Mouse (Mus musculus): ENCODE results near the gene Atp10a. TPM values are rescaled to one million over a fixed set of nuclear protein-coding genes. Genes with fewer than 3 reads are reported as not detected.

The Atp10a gene
- polyA plus RNA-seq, 1 experiment from 2014 or later: 2.2 TPM

- no peaks in the 10 kb centered on the region for H3K9me3 ChIP-seq
- no peaks in the 10 kb centered on the region for H3K36me3 ChIP-seq (replicated peaks)
- no peak for DNase-seq (ENCODE audit: low spot score)
- WGBS: 90% methylated on average over 6 of the region's 6 CpGs
- no peak overlapping the region for H3K27ac ChIP-seq (replicated peaks)
- H3K27me3 ChIP-seq (replicated peaks; ENCODE audit: low read depth, poor library complexity, severe bottlenecking): no peaks in the 10 kb centered on the region
- H3K4me3 ChIP-seq: no peak overlapping the region
- peaks cover 6% of the 10 kb centered on the region; the same call in 1 of the 2 replicates for H3K4me1 ChIP-seq
Measured at GRCm38 (mm10) chr7:58749904-58750612, 94.1 kb downstream of the Atp10a start.

GRCm38 (mm10) chr7:58752041-58752440 is 96.1 kb downstream of the Atp10a start:
- no peak overlapping the region; the same call in 1 of the 2 replicates for H3K27ac ChIP-seq (replicated peaks)
- H3K36me3 ChIP-seq (replicated peaks): no peaks in the 10 kb centered on the region
- 75% methylated on average over 5 of the region's 5 CpGs for WGBS
- H3K4me1 ChIP-seq: peaks cover 6% of the 10 kb centered on the region; the same call in 1 of the 2 replicates
- no peaks in the 10 kb centered on the region for H3K27me3 ChIP-seq (replicated peaks; ENCODE audit: low read depth, poor library complexity, severe bottlenecking)
- H3K4me3 ChIP-seq: no peak overlapping the region
- H3K9me3 ChIP-seq: no peaks in the 10 kb centered on the region
- DNase-seq (ENCODE audit: low spot score): no peak

DNA sequence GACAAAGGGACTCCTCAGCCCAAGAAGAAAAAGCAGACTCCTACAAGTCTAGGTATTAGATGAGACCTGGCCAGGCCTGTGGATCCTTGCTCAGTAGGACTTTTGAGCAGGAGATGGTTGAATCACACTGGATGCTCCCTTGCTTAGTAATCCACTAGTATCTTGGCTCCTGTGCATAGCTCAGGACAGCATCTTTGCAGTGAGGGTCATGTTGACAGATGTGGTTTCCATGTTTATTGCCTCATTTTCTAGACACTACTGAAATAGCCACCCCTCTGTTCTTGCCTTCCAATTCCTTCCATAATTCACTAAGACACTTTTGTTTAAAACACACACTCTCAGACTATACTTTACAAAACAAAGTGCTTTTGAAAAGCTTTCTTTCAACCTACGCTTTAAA is 98.1 kb downstream of the Atp10a start:
- no peak for DNase-seq (ENCODE audit: low spot score)
- Histone ChIP-seq H3K4me1 (peaks cover 6% of the 10 kb centered on the region; the same call in 1 of the 2 replicates), H3K4me3 (no peak overlapping the region), H3K27me3 (replicated peaks; ENCODE audit: low read depth, poor library complexity, severe bottlenecking) (no peaks in the 10 kb centered on the region), H3K9me3 (no peaks in the 10 kb centered on the region), H3K27ac (replicated peaks) (no peak overlapping the region), H3K36me3 (replicated peaks) (no peaks in the 10 kb centered on the region)
- 88% methylated on average over 1 of the region's 1 CpGs for WGBS

GRCm38 (mm10) chr7:58754536-58754935 is 98.6 kb downstream of the Atp10a start:
- Histone ChIP-seq H3K27me3 (replicated peaks; ENCODE audit: low read depth, poor library complexity, severe bottlenecking) (no peaks in the 10 kb centered on the region), H3K27ac (replicated peaks) (no peak overlapping the region), H3K9me3 (no peaks in the 10 kb centered on the region), H3K4me1 (peaks cover 6% of the 10 kb centered on the region; the same call in 1 of the 2 replicates), H3K4me3 (no peak overlapping the region), H3K36me3 (replicated peaks) (no peaks in the 10 kb centered on the region)
- WGBS: 86% methylated on average over 4 of the region's 4 CpGs
- DNase-seq (ENCODE audit: low spot score): no peak

DNA sequence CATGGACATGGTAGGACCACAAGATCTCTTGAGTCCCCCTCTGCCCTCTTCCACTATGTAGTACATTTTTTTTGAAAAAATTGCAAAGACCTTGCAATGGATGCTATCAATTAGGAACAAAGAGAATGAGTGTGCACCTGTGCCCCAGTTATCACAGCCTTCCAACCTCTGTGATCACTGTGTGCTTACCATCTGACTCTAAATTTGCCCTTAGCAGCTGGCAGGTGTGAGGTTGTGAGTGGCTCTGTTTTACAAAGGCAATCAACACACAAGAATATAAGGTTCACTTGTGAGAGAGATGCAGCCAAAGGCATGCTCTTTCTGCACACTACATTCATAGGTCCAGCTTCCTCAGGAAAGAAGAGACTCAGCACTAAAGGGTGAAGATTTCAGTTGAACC is 99.1 kb downstream of the Atp10a start:
- H3K27ac ChIP-seq (replicated peaks): no peak overlapping the region
- H3K27me3 ChIP-seq (replicated peaks; ENCODE audit: low read depth, poor library complexity, severe bottlenecking): no peaks in the 10 kb centered on the region
- H3K4me3 ChIP-seq: no peak overlapping the region
- DNase-seq (ENCODE audit: low spot score): no peak
- no peaks in the 10 kb centered on the region for H3K9me3 ChIP-seq
- no peaks in the 10 kb centered on the region for H3K36me3 ChIP-seq (replicated peaks)
- H3K4me1 ChIP-seq: peaks cover 6% of the 10 kb centered on the region; the same call in 1 of the 2 replicates

DNA sequence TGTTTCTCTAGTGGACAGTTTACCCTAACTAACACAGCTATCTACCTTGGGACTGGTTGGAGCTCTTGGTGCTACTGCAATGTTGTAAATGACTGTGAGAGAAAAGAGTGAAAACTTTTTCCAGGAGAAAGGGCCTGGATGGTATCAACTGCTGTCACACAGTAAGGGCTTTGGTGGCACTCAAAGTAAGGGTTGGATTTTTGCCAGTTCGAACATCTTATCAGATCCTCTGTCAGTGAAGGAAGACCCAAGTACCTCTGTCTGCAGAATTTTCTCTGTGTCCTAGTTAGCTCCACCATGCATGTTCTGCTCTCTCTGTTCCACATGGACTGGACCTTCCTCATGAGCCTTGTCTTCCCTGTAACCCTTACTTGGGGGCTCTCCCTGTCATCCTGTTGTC is 99.9 kb downstream of the Atp10a start:
- H3K27me3 ChIP-seq (replicated peaks; ENCODE audit: low read depth, poor library complexity, severe bottlenecking): no peaks in the 10 kb centered on the region
- WGBS: 86% methylated on average over 1 of the region's 1 CpGs
- no peak for DNase-seq (ENCODE audit: low spot score)
- peaks cover 6% of the 10 kb centered on the region; the same call in 1 of the 2 replicates for H3K4me1 ChIP-seq
- H3K9me3 ChIP-seq: no peaks in the 10 kb centered on the region
- H3K27ac ChIP-seq (replicated peaks): no peak overlapping the region
- no peak overlapping the region for H3K4me3 ChIP-seq
- H3K36me3 ChIP-seq (replicated peaks): no peaks in the 10 kb centered on the region

- no peaks in the 10 kb centered on the region for H3K9me3 ChIP-seq
- WGBS: 77% methylated on average over 2 of the region's 2 CpGs
- H3K4me3 ChIP-seq: no peak overlapping the region
- no peaks in the 10 kb centered on the region for H3K27me3 ChIP-seq (replicated peaks; ENCODE audit: low read depth, poor library complexity, severe bottlenecking)
- no peaks in the 10 kb centered on the region for H3K36me3 ChIP-seq (replicated peaks)
- no peaks in the 10 kb centered on the region for H3K4me1 ChIP-seq
- DNase-seq (ENCODE audit: low spot score): no peak
- H3K27ac ChIP-seq (replicated peaks): no peak overlapping the region
Measured at GRCm38 (mm10) chr7:58757331-58757730, 101.4 kb downstream of the Atp10a start.

DNA sequence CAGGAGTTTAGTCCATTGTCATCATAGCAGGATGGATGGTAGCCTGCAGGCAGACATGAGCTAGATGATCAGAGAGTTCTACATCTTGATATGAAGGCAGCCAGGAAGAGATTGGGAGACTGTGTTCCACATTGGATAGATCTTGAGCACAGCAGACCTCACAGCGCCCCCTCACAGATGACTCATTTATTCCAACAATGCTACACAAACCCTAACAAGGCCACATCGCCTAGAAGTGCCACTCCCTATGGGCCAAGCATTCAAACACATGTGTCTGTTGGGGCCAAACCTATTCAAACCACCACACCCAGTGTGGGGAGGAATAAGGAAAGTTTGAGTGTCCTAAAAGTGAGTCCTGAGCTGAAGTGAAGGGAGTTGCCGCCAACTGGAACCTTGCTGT is 102.4 kb downstream of the Atp10a start:
- Histone ChIP-seq H3K9me3 (no peaks in the 10 kb centered on the region), H3K4me3 (no peak overlapping the region), H3K27ac (replicated peaks) (no peak overlapping the region), H3K36me3 (replicated peaks) (no peaks in the 10 kb centered on the region), H3K4me1 (no peaks in the 10 kb centered on the region), H3K27me3 (replicated peaks; ENCODE audit: low read depth, poor library complexity, severe bottlenecking) (no peaks in the 10 kb centered on the region)
- WGBS: 85% methylated on average over 3 of the region's 3 CpGs
- DNase-seq (ENCODE audit: low spot score): no peak

- Histone ChIP-seq H3K27me3 (replicated peaks; ENCODE audit: low read depth, poor library complexity, severe bottlenecking) (no peaks in the 10 kb centered on the region), H3K36me3 (replicated peaks) (no peaks in the 10 kb centered on the region), H3K27ac (replicated peaks) (no peak overlapping the region), H3K9me3 (no peaks in the 10 kb centered on the region), H3K4me3 (no peak overlapping the region), H3K4me1 (no peaks in the 10 kb centered on the region)
- no peak for DNase-seq (ENCODE audit: low spot score)
- WGBS: 89% methylated on average over 4 of the region's 4 CpGs
Measured at GRCm38 (mm10) chr7:58759265-58759664, 103.3 kb downstream of the Atp10a start.

GRCm38 (mm10) chr7:58767257-58767656 is 111.3 kb downstream of the Atp10a start:
- WGBS: 87% methylated on average over 6 of the region's 6 CpGs
- no peak overlapping the region for H3K4me3 ChIP-seq

GRCm38 (mm10) chr7:58768253-58768652 is 112.3 kb downstream of the Atp10a start:
- WGBS: 80% methylated on average over 2 of the region's 2 CpGs
- Histone ChIP-seq H3K4me1 (no peaks in the 10 kb centered on the region), H3K27ac (replicated peaks) (no peak overlapping the region), H3K27me3 (replicated peaks; ENCODE audit: low read depth, poor library complexity, severe bottlenecking) (no peaks in the 10 kb centered on the region), H3K36me3 (replicated peaks) (no peaks in the 10 kb centered on the region), H3K9me3 (no peaks in the 10 kb centered on the region), H3K4me3 (no peak overlapping the region)
- no peak for DNase-seq (ENCODE audit: low spot score)

More at GRCm38 (mm10) chr7:58767257-58767656, 111.3 kb downstream of the Atp10a start:
- Histone ChIP-seq H3K9me3 (no peaks in the 10 kb centered on the region), H3K36me3 (replicated peaks) (no peaks in the 10 kb centered on the region), H3K27ac (replicated peaks) (no peak overlapping the region), H3K4me1 (no peaks in the 10 kb centered on the region), H3K27me3 (replicated peaks; ENCODE audit: low read depth, poor library complexity, severe bottlenecking) (no peaks in the 10 kb centered on the region)
- no peak for DNase-seq (ENCODE audit: low spot score)

DNA sequence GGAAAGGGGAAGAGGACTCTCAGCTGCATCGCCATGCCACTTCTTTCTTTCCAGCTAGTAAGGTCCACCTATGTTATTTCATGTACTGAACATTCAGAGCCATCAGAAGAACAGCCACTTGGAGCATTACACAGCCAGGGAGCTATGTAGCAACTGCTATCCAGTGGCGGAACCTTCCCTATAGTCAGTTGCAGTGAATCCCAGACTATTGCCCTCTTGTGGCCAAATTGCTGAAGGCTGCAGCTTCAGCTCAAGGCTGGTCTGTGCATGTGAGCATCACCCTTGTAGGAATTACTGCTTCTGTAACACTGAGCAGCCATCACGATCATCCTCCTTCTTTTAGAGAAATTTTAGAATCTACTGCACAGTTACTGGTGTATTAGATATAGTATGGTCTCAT is 114.3 kb downstream of the Atp10a start:
- Histone ChIP-seq H3K4me3 (no peak overlapping the region), H3K36me3 (replicated peaks) (no peaks in the 10 kb centered on the region), H3K27me3 (replicated peaks; ENCODE audit: low read depth, poor library complexity, severe bottlenecking) (no peaks in the 10 kb centered on the region), H3K27ac (replicated peaks) (no peak overlapping the region), H3K4me1 (no peaks in the 10 kb centered on the region), H3K9me3 (no peaks in the 10 kb centered on the region)
- 70% methylated on average over 3 of the region's 3 CpGs for WGBS
- peak; percentile 28 for DNase-seq (ENCODE audit: low spot score)

GRCm38 (mm10) chr7:58772048-58772690 is 116.2 kb downstream of the Atp10a start:
- H3K4me1 ChIP-seq: no peaks in the 10 kb centered on the region
- H3K4me3 ChIP-seq: no peak overlapping the region
- 88% methylated on average over 6 of the region's 6 CpGs for whole genome bisulfite sequencing
- H3K36me3 ChIP-seq (replicated peaks): no peaks in the 10 kb centered on the region
- no peaks in the 10 kb centered on the region for H3K9me3 ChIP-seq
- no peaks in the 10 kb centered on the region for H3K27me3 ChIP-seq (replicated peaks; ENCODE audit: low read depth, poor library complexity, severe bottlenecking)
- no peak overlapping the region for H3K27ac ChIP-seq (replicated peaks)
- no peak for DNase-seq (ENCODE audit: low spot score)
